Mouse (Mus musculus): ENCODE measurements at regions not wholly inside any gene's neighbourhood (a gene's known extent, or its start where the extent isn't known, plus 50 kb on each side); places are given as distances from the start of the nearest gene placed in this dataset.

DNA sequence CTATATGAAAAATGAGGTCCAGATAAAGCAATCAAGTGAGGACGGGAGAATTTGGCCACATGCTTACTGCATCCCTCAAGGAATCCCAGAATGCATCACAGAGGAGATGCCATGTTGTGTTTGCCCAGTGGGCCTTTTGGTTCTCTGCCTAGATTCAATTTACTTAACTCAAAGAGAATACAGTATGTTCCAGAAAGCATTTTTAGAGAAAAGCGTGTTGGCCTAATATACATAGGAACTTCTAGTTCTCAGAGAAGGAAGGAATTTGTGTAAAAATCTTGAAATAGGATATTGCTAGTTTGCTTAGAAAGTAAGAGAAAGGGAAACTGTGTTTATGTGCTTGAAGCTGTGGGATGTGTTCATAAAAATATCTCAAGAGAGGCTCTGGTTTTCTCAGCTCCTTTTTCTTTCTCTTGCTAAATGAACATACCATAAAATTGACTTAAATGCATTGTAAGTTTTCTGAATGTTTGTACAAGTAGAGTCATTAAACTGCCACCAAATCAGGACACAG lies 296.9 kb downstream of the Adra2a start:
- H3K36me3 ChIP-seq = no peaks in the 10 kb centered on the region
- no peak overlapping the region for H3K9ac ChIP-seq
- no peak for ATAC-seq (ENCODE audit: insufficient number of reproducible peaks, low FRiP score, low TSS enrichment, low read depth)
- no peaks in the 10 kb centered on the region for H3K9me3 ChIP-seq (replicated peaks)
- H3K27me3 ChIP-seq = no peaks in the 10 kb centered on the region
- 74% methylated on average over 2 of the region's 2 CpGs for WGBS
- H3K4me3 ChIP-seq (replicated peaks) = no peak overlapping the region
- H3K27ac ChIP-seq (replicated peaks) = no peak overlapping the region
- no peaks in the 10 kb centered on the region for H3K4me1 ChIP-seq
- no peak overlapping the region for H3K4me2 ChIP-seq (replicated peaks)

- Histone ChIP-seq H3K27ac (replicated peaks) (no peak overlapping the region), H3K36me3 (no peaks in the 10 kb centered on the region), H3K4me3 (replicated peaks) (no peak overlapping the region), H3K27me3 (no peaks in the 10 kb centered on the region), H3K4me2 (replicated peaks) (no peak overlapping the region), H3K4me1 (no peaks in the 10 kb centered on the region), H3K9ac (no peak overlapping the region), H3K9me3 (replicated peaks) (no peaks in the 10 kb centered on the region)
- ATAC-seq (ENCODE audit: insufficient number of reproducible peaks, low FRiP score, low TSS enrichment, low read depth) = no peak
- WGBS = 81% methylated on average over 7 of the region's 7 CpGs
Measured at GRCm38 (mm10) chr19:54359731-54360130, 315.8 kb downstream of the Adra2a start.

GRCm38 (mm10) chr19:54360660-54361059 lies 316.7 kb downstream of the Adra2a start:
- Histone ChIP-seq H3K36me3 (no peaks in the 10 kb centered on the region), H3K27ac (replicated peaks) (no peak overlapping the region), H3K9ac (no peak overlapping the region), H3K9me3 (replicated peaks) (no peaks in the 10 kb centered on the region), H3K4me1 (no peaks in the 10 kb centered on the region), H3K4me3 (replicated peaks) (no peak overlapping the region), H3K4me2 (replicated peaks) (no peak overlapping the region), H3K27me3 (no peaks in the 10 kb centered on the region)
- 82% methylated on average over 3 of the region's 3 CpGs for WGBS
- ATAC-seq (ENCODE audit: insufficient number of reproducible peaks, low FRiP score, low TSS enrichment, low read depth) = no peak

DNA sequence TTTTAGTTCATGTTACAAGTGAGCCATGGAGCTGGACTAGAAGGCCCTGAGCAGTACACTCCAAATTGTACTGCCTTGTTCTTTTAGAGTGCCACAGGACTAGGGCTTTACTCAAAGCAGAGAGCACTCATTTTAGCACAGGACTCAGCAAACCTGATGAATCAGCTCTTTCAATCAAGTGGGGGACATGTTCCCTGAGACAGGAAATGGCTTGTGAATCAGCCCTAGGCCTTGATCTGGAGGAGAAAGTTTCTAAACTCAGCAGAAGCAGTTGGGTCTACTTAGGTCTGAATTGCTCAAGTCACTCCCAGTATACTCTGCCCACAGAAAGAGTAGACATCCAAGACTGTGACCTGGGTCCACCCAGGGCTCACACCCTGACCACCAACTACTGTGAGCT lies 341.1 kb downstream of the Adra2a start:
- Histone ChIP-seq H3K4me1 (no peaks in the 10 kb centered on the region), H3K36me3 (no peaks in the 10 kb centered on the region), H3K9me3 (replicated peaks) (no peaks in the 10 kb centered on the region), H3K27me3 (no peaks in the 10 kb centered on the region), H3K4me3 (replicated peaks) (no peak overlapping the region), H3K9ac (no peak overlapping the region), H3K27ac (replicated peaks) (no peak overlapping the region), H3K4me2 (replicated peaks) (no peak overlapping the region)
- ATAC-seq (ENCODE audit: insufficient number of reproducible peaks, low FRiP score, low TSS enrichment, low read depth) = no peak

GRCm38 (mm10) chr19:54391406-54391805 lies 347.5 kb downstream of the Adra2a start:
- Histone ChIP-seq H3K9me3 (replicated peaks) (no peaks in the 10 kb centered on the region), H3K36me3 (no peaks in the 10 kb centered on the region), H3K4me1 (no peaks in the 10 kb centered on the region), H3K9ac (no peak overlapping the region), H3K27me3 (no peaks in the 10 kb centered on the region), H3K4me3 (replicated peaks) (no peak overlapping the region), H3K4me2 (replicated peaks) (no peak overlapping the region), H3K27ac (replicated peaks) (no peak overlapping the region)
- WGBS = 48% methylated on average over 6 of the region's 6 CpGs
- no peak for ATAC-seq (ENCODE audit: insufficient number of reproducible peaks, low FRiP score, low TSS enrichment, low read depth)

- WGBS = 59% methylated on average over 7 of the region's 7 CpGs
- no peak overlapping the region for H3K4me2 ChIP-seq (replicated peaks)
- no peak for ATAC-seq (ENCODE audit: insufficient number of reproducible peaks, low FRiP score, low TSS enrichment, low read depth)
Measured at GRCm38 (mm10) chr19:54399651-54400050, 355.7 kb downstream of the Adra2a start.

DNA sequence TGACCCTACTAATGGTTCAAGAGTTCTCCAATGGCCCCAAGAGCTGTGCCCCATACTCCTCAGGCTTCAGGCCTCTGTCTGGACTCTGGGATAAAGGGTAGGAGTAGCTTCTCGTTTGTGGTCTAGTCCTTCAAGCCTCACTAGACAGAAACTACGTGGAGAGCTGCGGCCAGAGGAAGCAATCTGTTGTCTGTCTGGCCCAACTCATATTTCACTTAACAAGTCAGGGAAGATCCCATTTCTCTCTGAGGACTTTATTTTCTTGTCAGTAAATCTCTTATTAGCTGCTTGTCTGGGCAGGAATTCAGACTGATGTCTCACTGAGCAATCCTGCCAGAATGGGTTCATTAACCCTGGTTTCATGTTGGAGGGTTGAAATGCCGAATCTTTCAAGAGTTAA lies 364.0 kb downstream of the Adra2a start:
- H3K9ac ChIP-seq = no peak overlapping the region
- no peaks in the 10 kb centered on the region for H3K27me3 ChIP-seq
- H3K9me3 ChIP-seq (replicated peaks) = no peaks in the 10 kb centered on the region
- no peaks in the 10 kb centered on the region for H3K36me3 ChIP-seq
- no peak overlapping the region for H3K27ac ChIP-seq (replicated peaks)
- no peak overlapping the region for H3K4me2 ChIP-seq (replicated peaks)
- no peak for ATAC-seq (ENCODE audit: insufficient number of reproducible peaks, low FRiP score, low TSS enrichment, low read depth)
- H3K4me3 ChIP-seq (replicated peaks) = no peak overlapping the region
- WGBS = 46% methylated on average over 4 of the region's 4 CpGs
- H3K4me1 ChIP-seq = no peaks in the 10 kb centered on the region

More at GRCm38 (mm10) chr19:54399651-54400050, 355.7 kb downstream of the Adra2a start:
- no peaks in the 10 kb centered on the region for H3K27me3 ChIP-seq
- H3K27ac ChIP-seq (replicated peaks) = no peak overlapping the region
- no peak overlapping the region for H3K9ac ChIP-seq
- H3K36me3 ChIP-seq = no peaks in the 10 kb centered on the region
- H3K4me1 ChIP-seq = no peaks in the 10 kb centered on the region
- no peak overlapping the region for H3K4me3 ChIP-seq (replicated peaks)
- no peaks in the 10 kb centered on the region for H3K9me3 ChIP-seq (replicated peaks)

GRCm38 (mm10) chr19:54429062-54429461 lies 385.1 kb downstream of the Adra2a start:
- 0 out of 2 replicates have a peak, but pooled peaks cover 4% of the 10 kb centered on the region for H3K9me3 ChIP-seq (replicated peaks)
- WGBS = 20% methylated on average over 2 of the region's 2 CpGs
- no peak for ATAC-seq (ENCODE audit: insufficient number of reproducible peaks, low FRiP score, low TSS enrichment, low read depth)
- H3K9ac ChIP-seq = no peak overlapping the region
- H3K4me1 ChIP-seq = no peaks in the 10 kb centered on the region
- no peak overlapping the region for H3K4me3 ChIP-seq (replicated peaks)
- H3K27me3 ChIP-seq = no peaks in the 10 kb centered on the region
- no peaks in the 10 kb centered on the region for H3K36me3 ChIP-seq
- no peak overlapping the region for H3K27ac ChIP-seq (replicated peaks)
- no peak overlapping the region for H3K4me2 ChIP-seq (replicated peaks)

DNA sequence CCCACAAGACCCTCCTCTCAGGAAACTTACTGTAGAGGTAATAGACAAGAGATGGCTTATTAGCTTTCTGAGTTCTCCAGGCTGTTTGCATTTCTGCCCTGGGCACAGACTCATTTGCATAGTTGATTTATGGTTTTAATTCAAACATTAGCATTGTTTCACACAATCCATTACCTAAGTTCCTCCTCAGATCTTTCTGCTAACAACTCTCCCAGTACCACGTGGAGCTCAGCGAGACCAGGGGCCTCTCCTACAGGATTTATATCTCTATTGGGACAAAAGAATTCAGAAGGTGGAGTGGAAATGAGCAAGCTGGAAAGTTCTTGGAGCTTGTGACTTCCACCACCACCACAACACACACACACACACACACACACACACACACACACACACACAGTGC lies 396.8 kb downstream of the Adra2a start:
- WGBS = 64% methylated on average over 2 of the region's 2 CpGs
- no peaks in the 10 kb centered on the region for H3K36me3 ChIP-seq
- H3K4me2 ChIP-seq (replicated peaks) = no peak overlapping the region
- no peak overlapping the region for H3K4me3 ChIP-seq (replicated peaks)
- no peak overlapping the region for H3K9ac ChIP-seq
- H3K9me3 ChIP-seq (replicated peaks) = no peaks in the 10 kb centered on the region
- no peak overlapping the region for H3K27ac ChIP-seq (replicated peaks)
- H3K4me1 ChIP-seq = no peaks in the 10 kb centered on the region; the same call in 1 of the 2 replicates
- no peaks in the 10 kb centered on the region for H3K27me3 ChIP-seq
- no peak for ATAC-seq (ENCODE audit: insufficient number of reproducible peaks, low FRiP score, low TSS enrichment, low read depth)

- Histone ChIP-seq H3K27ac (replicated peaks) (no peak overlapping the region), H3K27me3 (no peaks in the 10 kb centered on the region), H3K4me1 (no peaks in the 10 kb centered on the region), H3K9ac (no peak overlapping the region), H3K4me2 (replicated peaks) (no peak overlapping the region), H3K36me3 (no peaks in the 10 kb centered on the region), H3K9me3 (replicated peaks) (no peaks in the 10 kb centered on the region), H3K4me3 (replicated peaks) (no peak overlapping the region)
- 64% methylated on average over 2 of the region's 2 CpGs for WGBS
- ATAC-seq (ENCODE audit: insufficient number of reproducible peaks, low FRiP score, low TSS enrichment, low read depth) = no peak
Measured at GRCm38 (mm10) chr19:54460426-54461170, 416.6 kb downstream of the Adra2a start.

DNA sequence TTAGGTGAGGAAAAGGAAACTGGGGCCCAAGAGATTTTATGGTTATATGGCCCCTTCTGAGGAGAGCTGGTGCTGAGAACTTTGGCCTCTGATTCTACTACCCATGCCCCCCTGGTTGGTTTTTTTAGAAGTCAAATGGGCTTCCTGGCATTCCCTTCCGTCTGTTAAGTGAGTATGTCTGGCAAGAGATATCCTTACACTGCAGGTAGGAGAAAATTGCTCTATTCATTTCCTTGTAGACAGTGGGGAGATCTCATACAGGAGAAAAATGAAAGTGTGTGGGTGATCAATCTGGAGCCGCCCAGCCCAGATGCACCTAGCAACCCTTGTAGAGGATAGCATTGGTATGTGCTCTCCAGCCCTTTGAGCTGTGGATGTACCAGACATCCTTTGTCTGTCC lies 418.5 kb downstream of the Adra2a start:
- Histone ChIP-seq H3K36me3 (no peaks in the 10 kb centered on the region), H3K27ac (replicated peaks) (no peak overlapping the region), H3K4me3 (replicated peaks) (no peak overlapping the region), H3K27me3 (no peaks in the 10 kb centered on the region), H3K9ac (no peak overlapping the region), H3K4me1 (no peaks in the 10 kb centered on the region), H3K4me2 (replicated peaks) (no peak overlapping the region), H3K9me3 (replicated peaks) (no peaks in the 10 kb centered on the region)
- no peak for ATAC-seq (ENCODE audit: insufficient number of reproducible peaks, low FRiP score, low TSS enrichment, low read depth)
- WGBS = 87% methylated on average over 2 of the region's 2 CpGs

DNA sequence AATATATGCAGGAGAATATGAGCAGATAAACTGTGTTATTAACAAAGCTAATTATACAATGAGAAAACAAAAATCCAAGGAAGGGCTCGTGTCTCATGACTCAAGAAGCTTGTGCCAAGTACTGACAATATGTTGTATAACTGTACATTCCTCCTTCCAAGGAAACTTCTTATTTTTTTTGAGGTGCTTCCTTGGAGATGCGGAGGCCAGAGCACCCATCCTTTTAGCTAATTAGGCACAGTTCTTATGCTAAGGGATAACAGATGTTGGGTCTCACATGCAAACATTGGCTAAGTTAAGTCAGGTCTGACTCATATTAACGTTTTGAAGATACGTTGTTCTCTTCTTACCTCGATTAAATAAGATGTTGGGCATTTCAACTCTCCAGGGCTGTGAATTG lies 426.1 kb downstream of the Adra2a start:
- H3K4me2 ChIP-seq (replicated peaks) = no peak overlapping the region
- no peak for ATAC-seq (ENCODE audit: insufficient number of reproducible peaks, low FRiP score, low TSS enrichment, low read depth)

More for the DNA sequence above, 426.1 kb downstream of the Adra2a start:
- Histone ChIP-seq H3K4me3 (replicated peaks) (no peak overlapping the region), H3K4me1 (no peaks in the 10 kb centered on the region), H3K27me3 (no peaks in the 10 kb centered on the region), H3K9ac (no peak overlapping the region), H3K9me3 (replicated peaks) (no peaks in the 10 kb centered on the region), H3K36me3 (no peaks in the 10 kb centered on the region), H3K27ac (replicated peaks) (no peak overlapping the region)
- 40% methylated on average over 5 of the region's 5 CpGs for WGBS
